Mouse (Mus musculus) subcutaneous adipose tissue, adult 2 months (tissue): ENCODE data around the gene Olfr292. TPM values are rescaled to one million over a fixed set of nuclear protein-coding genes. Genes with fewer than 3 reads are reported as not detected.

ENCODE experiments used
- polyA plus RNA-seq: library from polyadenylated mRNA; depleted of rRNA; stranded (reverse); fragments of >200 nt; gene quantifications from 2 replicates; pipeline ENCODE4 v1.2.3, GENCODE M21; 2012; ENCODE audit warnings: low replicate concordance; rRNA removed

Gene Olfr292
- not detected in 2 replicates for polyA plus RNA-seq

DNA sequence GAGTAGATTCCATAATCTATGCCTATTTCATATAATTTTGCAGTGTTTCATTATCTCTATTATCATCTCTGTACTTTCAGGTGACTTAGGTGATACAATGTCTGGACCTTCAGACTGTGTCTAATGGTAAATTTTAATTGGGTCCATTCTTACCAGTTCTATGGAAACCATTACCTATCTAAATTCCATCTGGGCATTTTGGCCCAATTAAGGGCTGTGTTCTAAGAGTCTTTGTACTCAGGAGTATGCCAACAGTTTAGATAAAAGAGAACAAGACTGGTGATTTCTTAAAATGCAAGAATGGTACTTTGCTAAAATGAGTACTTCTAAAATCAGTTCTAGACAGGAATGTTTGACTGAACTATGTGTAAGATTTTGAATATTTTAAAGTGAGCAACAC lies at the start of gene Olfr292:
Gene Olfr292 (plus strand): TSS at position 301 of the 400 bp plus-strand sequence.

DNA sequence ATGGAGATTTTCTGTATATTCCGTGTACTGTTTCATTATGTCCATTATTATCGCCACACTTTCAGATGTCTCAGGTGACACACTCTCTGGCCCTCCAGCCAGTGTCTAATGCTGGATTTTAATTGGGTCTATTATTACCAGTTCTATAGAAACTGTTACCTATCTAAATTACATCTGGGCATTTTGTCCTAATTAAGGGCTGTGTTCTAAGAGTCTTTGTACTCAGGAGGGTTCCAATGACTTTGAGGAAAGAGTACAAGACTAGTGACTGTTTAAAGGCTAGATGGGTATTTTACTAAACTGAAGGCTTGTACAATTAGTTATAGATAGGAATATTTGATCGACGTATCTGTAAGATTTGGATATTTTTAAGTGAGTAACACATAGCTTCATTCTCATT lies 39.4 kb upstream of the Olfr292 start, which contains the start of gene Olfr293:
Gene Olfr293 (plus strand): TSS at position 301 of the 400 bp plus-strand sequence.

Other genes with a start within 250 kb of the Olfr292 start
- not detected in 2 replicates for gene Olfr299, start 228.4 kb upstream of the Olfr292 start, polyA plus RNA-seq
- gene Olfr298, start 195.8 kb upstream of the Olfr292 start, polyA plus RNA-seq = not detected in 2 replicates
- gene Olfr297, start 168.4 kb upstream of the Olfr292 start, polyA plus RNA-seq = not detected in 2 replicates
- not detected in 2 replicates for gene Olfr295, start 104.5 kb upstream of the Olfr292 start, polyA plus RNA-seq
- gene Olfr294, start 71.7 kb upstream of the Olfr292 start, polyA plus RNA-seq = not detected in 2 replicates
- not detected in 2 replicates for gene Olfr293, start 39.3 kb upstream of the Olfr292 start, polyA plus RNA-seq
- 0.78 and 15.8 TPM in 2 replicates for gene Folh1, start 87.6 kb downstream of the Olfr292 start, polyA plus RNA-seq
- gene Vmn2r77, start 106.7 kb downstream of the Olfr292 start, polyA plus RNA-seq = 0.07 TPM in 1 of 2 replicates, not detected in the other
- gene Vmn2r78, start 226.8 kb downstream of the Olfr292 start, polyA plus RNA-seq = not detected in 2 replicates